Mouse (Mus musculus): ENCODE data around the gene Swi5. TPM values are rescaled to one million over a fixed set of nuclear protein-coding genes. Genes with fewer than 3 reads are reported as not detected.

The Swi5 gene
- polyA plus RNA-seq, 1 experiment: 248 TPM

- no peak for DNase-seq (ENCODE audit: low spot score)
Measured at GRCm38 (mm10) chr2:32260635-32261034, 27.2 kb downstream of the Swi5 start.

GRCm38 (mm10) chr2:32259657-32260417 is 28.0 kb downstream of the Swi5 start, which contains the start of gene Uck1:
TSS of gene Uck1 (minus strand) at chr2:32260159.
- DNase-seq (ENCODE audit: low spot score): peak; percentile 73

DNA sequence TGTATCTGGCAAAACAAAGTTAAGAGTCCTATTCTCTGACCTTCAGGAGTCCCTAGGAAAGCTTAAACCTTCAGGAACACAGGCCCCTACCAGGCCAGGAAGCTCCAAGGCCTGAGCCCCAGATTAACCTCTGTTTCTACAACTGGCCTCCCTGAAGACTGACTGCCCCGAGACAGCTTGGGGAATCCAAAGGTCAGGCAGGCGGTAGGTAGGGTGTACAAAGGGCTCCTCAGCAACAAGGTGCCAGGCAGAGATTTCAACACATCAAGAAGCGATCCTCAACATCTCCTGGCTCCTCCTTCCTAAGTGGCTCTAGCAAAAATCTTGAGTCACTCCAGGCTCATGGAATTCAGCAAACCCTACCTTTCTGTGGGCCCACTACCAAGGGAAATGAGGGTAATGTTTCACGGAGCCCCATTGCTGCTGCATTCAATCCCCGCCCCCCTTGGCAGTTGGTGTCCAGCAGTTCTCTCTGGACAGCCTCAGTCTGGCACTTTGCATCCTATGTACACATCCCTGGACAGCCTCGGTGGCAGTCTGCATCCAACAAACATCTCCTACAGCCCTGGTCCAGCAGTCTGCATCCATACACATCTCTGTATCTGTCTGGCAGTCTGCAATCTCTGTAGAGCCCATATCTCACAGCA is 28.9 kb downstream of the Swi5 start:
- DNase-seq (ENCODE audit: low spot score): no peak

- no peak for DNase-seq (ENCODE audit: low spot score)
Measured at GRCm38 (mm10) chr2:32256273-32256672, 31.6 kb downstream of the Swi5 start.

DNA sequence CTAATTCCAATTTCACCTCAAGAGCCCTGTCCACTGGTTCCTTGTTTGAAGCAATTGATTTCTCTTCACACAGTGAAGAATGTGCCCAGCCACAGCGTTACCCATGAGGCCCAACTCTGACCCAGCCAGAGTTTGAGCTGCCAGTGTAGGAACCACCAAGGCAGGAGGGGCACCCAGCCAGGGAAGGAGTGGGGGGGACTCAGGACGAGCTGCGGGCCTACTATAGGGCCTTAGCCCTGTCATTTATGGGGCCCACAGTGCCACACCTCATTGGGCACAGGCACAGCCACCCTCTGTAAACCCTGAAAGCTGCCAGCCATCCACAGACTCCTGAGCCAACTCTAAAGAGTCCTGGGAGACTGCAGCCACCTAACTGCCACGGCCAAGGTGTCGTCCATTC is 33.3 kb downstream of the Swi5 start:
- DNase-seq (ENCODE audit: low spot score): no peak

GRCm38 (mm10) chr2:32253352-32253751 is 34.5 kb downstream of the Swi5 start:
- no peak for DNase-seq (ENCODE audit: low spot score)

DNA sequence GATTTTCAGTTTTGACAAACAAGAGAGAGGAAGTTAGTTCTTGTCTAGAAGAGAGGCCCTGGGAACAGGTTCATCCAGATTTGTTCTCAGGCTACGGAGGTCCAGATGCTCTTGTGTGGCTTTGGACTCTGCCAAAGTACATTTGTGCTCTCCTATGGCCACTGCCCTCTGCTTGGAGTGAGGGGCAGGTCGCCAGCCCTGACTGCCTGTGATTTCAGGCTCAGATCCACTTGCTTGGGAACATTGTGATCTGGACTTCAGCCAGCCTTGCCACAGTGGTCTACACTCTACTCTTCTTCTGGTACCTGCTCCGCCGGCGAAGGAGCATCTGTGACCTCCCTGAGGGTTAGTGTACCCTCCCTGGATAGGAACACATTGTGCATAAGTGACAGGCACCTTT is 35.2 kb downstream of the Swi5 start:
- no peak for DNase-seq (ENCODE audit: low spot score)

DNA sequence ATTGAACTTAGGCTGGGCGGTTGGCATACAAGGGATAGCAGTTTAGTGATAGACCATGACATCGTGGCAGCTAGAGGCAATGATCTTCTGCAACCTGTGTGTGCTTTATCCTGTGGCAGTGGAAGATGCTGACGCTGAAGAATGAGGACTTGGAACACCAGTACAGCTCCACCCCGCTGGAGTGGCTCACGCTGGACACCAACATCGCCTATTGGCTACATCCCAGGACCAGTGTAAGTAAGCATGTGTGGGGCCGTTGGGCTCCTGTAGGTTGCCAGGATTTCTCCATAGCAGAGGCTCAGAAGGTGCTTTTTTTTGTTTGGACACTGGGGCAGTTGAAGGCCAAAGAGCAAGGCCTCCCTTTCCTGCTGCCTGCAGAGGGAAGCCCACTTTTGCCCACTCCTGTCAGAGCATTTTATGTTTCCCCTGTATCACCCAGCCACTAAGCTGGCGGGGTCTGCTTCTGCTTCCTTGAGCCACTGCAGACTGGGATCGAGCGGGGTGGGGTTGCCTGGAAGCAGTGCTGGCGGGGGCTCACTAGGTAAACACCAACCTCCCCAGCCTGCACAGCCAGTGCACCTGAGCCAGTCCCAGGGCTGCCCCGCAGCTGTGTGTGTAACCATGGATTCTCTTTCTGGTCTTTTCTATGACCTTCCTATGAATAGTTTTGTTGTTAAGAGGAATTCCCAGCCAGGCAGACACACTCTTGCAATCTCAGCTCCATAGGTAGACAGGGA is 35.9 kb downstream of the Swi5 start:
- no peak for DNase-seq (ENCODE audit: low spot score)

GRCm38 (mm10) chr2:32248377-32249361 is 39.2 kb downstream of the Swi5 start:
- DNase-seq (ENCODE audit: low spot score): no peak

DNA sequence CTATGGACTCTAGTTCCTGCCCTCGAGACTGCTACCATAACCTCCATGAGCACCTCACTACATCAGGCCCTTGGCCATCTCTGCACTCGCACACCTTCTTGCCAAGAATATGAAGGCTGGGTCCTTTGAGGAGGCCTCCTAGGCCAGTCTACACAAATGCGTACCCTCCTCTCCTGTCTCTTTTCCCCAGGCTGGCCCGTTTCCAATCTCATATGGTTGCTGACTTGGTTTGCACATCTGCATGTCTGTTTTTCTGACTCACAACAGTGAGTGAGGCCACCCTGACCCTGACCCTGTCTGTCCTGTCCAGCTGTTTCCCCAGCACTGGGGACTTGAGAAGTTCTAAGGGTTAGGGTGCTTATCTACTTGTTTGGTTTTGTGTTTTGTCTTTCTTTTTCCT is 41.1 kb downstream of the Swi5 start:
- DNase-seq (ENCODE audit: low spot score): no peak

DNA sequence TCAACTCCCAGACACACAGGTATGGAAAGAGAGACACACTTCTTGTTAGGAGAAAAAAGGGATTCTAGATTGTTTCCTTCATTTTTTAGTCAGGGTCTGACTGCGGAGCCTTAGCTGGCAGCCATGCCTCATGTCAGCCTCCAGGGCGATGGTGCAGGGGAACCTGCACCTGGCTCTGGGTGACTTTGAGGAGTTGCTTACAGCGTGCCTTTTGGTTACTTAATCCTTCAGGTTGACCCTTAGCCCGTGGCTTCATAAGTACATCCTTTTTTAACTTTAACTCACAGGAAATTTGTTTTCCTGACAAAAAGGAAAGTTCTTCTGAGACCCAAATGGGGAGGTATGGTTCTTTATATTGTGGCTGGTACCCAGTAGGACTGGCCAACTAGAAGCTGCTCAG is 44.9 kb downstream of the Swi5 start:
- DNase-seq (ENCODE audit: low spot score): no peak

GRCm38 (mm10) chr2:32240591-32240990 is 47.3 kb downstream of the Swi5 start:
- no peak for DNase-seq (ENCODE audit: low spot score)

GRCm38 (mm10) chr2:32238708-32239435 is 49.0 kb downstream of the Swi5 start:
- no peak for DNase-seq (ENCODE audit: low spot score)

DNA sequence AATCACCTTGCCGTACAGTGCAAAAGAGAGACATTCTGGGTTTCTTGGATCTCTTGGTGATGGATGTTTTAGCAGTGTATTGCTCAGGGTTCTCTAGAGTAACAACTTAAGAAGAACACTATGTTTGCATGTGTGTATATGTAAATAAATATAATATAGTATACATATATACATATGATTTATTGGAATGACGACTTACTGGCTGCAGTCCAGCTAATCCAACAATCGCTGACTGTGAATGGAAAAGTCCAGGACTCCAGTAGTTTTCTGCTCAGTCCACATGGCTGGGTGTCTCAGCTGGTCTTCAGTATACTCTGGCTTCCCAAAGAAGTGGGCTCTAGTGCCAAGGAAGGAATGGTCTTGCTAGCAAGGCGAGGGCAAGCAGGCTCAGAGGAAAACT is 50.3 kb downstream of the Swi5 start:
- DNase-seq (ENCODE audit: low spot score): no peak

DNA sequence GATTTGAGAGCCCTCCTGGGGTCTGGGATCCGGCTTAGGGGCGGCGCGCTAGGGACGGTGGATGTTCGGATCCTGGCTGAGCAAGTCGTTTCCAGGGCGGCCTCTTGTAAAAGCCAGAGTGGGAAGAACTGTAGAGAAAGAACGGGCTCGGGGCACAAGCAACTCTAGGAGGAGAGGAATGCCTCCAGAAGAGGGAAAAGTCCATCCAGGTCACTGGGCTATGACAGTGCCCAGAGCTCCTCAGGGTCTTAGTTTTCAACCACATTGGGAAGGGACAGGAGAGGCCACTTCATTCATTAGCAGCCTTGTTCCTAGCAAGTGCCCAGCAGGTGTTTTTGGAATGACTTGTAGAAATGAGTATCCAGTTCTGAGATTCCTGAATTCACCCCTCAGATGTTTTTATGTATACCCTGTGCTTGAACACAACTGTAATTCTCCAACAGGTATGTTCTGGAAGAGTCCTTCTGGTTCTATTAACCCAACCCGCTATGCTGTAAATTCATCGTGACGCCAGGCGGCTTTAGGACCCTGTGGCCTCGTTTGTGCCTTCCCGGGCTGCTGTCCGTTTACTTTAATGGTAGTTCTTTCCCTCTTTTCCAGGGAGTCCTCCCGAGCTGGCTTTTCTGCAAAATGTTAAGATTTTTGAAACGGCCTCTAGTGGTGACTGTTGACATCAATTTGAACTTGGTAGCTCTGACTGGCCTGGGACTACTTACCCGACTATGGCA is 51.0 kb downstream of the Swi5 start:
- no peak for DNase-seq (ENCODE audit: low spot score)

DNA sequence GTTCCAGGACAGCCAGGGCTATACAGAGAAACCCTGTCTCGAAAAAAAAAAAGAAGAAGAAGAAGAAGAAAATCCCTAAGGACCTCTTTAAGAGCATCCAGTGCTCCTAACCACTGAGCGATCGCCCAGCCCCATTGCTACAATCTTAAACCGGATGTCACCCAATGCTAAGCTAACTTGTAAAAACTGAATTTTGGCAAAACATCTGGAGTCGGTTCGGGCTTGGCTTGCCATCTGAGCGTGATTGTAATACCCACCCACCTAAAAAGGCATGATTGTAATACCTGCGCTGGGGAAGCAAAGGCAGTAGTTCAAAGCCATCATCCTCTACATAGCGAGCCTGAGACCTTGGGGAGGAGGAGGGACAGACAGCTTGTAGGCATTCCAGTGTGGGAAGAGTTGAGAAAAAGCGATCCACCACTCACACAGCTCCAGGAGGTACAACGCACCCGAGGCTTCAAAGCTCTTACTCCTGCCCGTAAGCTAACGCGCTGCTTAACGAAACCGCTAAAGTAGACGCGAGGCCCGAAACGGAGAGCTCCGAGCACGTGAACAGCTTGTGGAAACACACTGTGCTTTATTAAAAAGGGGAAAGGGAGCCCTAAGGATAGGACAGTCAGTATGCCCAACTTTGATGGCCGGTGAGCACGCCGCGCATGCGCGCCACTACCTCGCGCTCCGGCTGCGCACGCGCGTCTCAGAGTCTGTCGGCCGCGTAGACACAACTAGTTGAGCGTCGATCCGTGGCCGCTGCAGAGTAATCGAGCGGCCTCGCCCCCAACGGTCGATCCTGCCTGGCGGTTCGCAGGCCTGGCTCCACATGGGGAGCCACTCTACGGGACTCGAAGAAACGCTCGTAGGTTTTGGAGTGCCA is 51.8 kb downstream of the Swi5 start, which contains the start of gene Pomt1:
Pomt1 (plus strand) TSS at position 705 of the 874 bp plus-strand sequence.
- peak; percentile 72 for DNase-seq (ENCODE audit: low spot score)

DNA sequence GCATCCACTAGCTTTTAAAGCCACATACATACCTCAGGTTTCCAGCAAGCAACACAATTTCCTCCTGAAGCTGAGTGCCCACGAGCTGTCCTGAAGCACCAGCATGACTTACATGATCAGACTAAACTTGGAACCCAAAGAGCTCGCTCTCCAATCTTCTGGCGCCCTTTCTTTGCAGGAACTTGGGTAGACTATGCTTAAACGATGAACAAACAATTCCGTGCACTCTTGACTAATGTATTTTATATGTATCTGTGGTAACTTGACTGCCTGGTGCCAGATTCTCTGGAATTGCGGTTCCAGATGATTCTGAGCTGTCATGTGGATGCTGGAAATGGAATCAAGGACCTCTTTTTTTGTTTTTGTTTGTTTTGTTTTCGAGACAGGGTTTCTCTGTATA is 52.4 kb downstream of the Swi5 start:
- no peak for DNase-seq (ENCODE audit: low spot score)

Measured in urinary bladder, adult 2 months (tissue).